Mouse (Mus musculus): ENCODE measurements around the gene Mettl27.
"Not testable (repeated sequence)": the region's sequence is repeated elsewhere in the genome, so short reads cannot be mapped to it uniquely, and the experiment has no call there.

The Mettl27 gene

GRCm38 (mm10) chr5:134920106-134920687 lies 12.0 kb upstream of the Mettl27 start:
- no peak for DNase-seq (ENCODE audit: low spot score)

- DNase-seq (ENCODE audit: low spot score), result no peak
Observed at GRCm38 (mm10) chr5:134921106-134921505, 11.1 kb upstream of the Mettl27 start.

GRCm38 (mm10) chr5:134923141-134923540 lies 9.0 kb upstream of the Mettl27 start:
- no peak for DNase-seq (ENCODE audit: low spot score)

- DNase-seq (ENCODE audit: low spot score), result no peak
Observed at GRCm38 (mm10) chr5:134926726-134927125, 5.4 kb upstream of the Mettl27 start.

- DNase-seq (ENCODE audit: low spot score), result no peak
Observed at GRCm38 (mm10) chr5:134929988-134930387, 2.2 kb upstream of the Mettl27 start.

- peak; percentile 72 for DNase-seq (ENCODE audit: low spot score)
Observed at GRCm38 (mm10) chr5:134932903-134933276, 722 bp downstream of the Mettl27 start.

- DNase-seq (ENCODE audit: low spot score), result peak; percentile 81
Observed at GRCm38 (mm10) chr5:134933281-134933680, 1.1 kb downstream of the Mettl27 start.

- not testable (repeated sequence) for DNase-seq (ENCODE audit: low spot score)
Observed at GRCm38 (mm10) chr5:134933686-134934085, 1.5 kb downstream of the Mettl27 start.

- no peak for DNase-seq (ENCODE audit: low spot score)
Observed at GRCm38 (mm10) chr5:134934666-134935065, 2.5 kb downstream of the Mettl27 start.

GRCm38 (mm10) chr5:134936051-134936450 lies 3.9 kb downstream of the Mettl27 start:
- no peak for DNase-seq (ENCODE audit: low spot score)

GRCm38 (mm10) chr5:134936626-134937185 lies 4.5 kb downstream of the Mettl27 start:
- no peak for DNase-seq (ENCODE audit: low spot score)

- DNase-seq (ENCODE audit: low spot score), result peak; percentile 25
Observed at GRCm38 (mm10) chr5:134939069-134939468, 6.9 kb downstream of the Mettl27 start.

GRCm38 (mm10) chr5:134939554-134939953 lies 7.4 kb downstream of the Mettl27 start:
- not testable (repeated sequence) for DNase-seq (ENCODE audit: low spot score)

GRCm38 (mm10) chr5:134941472-134942209 lies 9.5 kb downstream of the Mettl27 start:
- DNase-seq (ENCODE audit: low spot score), result peak; percentile 64

GRCm38 (mm10) chr5:134942740-134943139 lies 10.6 kb downstream of the Mettl27 start:
- no peak for DNase-seq (ENCODE audit: low spot score)

GRCm38 (mm10) chr5:134944179-134944578 lies 12.0 kb downstream of the Mettl27 start:
- DNase-seq (ENCODE audit: low spot score), result no peak

- no peak for DNase-seq (ENCODE audit: low spot score)
Observed at GRCm38 (mm10) chr5:134945266-134945959, 13.2 kb downstream of the Mettl27 start.

- no peak for DNase-seq (ENCODE audit: low spot score)
Observed at GRCm38 (mm10) chr5:134946063-134946856, 14.1 kb downstream of the Mettl27 start.

GRCm38 (mm10) chr5:134946857-134947255 lies 14.7 kb downstream of the Mettl27 start, which contains the start of gene Cldn4:
Cldn4 (minus strand) TSS chr5:134946934.
- no peak for DNase-seq (ENCODE audit: low spot score)

GRCm38 (mm10) chr5:134947420-134948084 lies 15.4 kb downstream of the Mettl27 start:
- no peak for DNase-seq (ENCODE audit: low spot score)

GRCm38 (mm10) chr5:134948085-134948439 lies 15.9 kb downstream of the Mettl27 start:
- no peak for DNase-seq (ENCODE audit: low spot score)
